Mouse (Mus musculus): ENCODE results near the gene Gsx1.

Gsx1 gene

GRCm38 (mm10) chr5:147188571-147188975 is at the start of gene Gsx1:
Gene Gsx1, plus strand, starts transcription at chr5:147188696.
- DNase-seq, result peak; percentile 8

GRCm38 (mm10) chr5:147147340-147147739 is 41.2 kb upstream of the Gsx1 start:
- DNase-seq, result peak; percentile 18

GRCm38 (mm10) chr5:147154806-147155371 is 33.6 kb upstream of the Gsx1 start:
- DNase-seq, result no peak

- DNase-seq, result no peak
These were observed 32.9 kb upstream of the Gsx1 start for GRCm38 (mm10) chr5:147155449-147156133.

- no peak for DNase-seq
These were observed 32.1 kb upstream of the Gsx1 start for GRCm38 (mm10) chr5:147156376-147156775.

GRCm38 (mm10) chr5:147157441-147157840 is 31.1 kb upstream of the Gsx1 start:
- DNase-seq, result no peak

- DNase-seq, result peak; percentile 10
These were observed 29.2 kb upstream of the Gsx1 start for GRCm38 (mm10) chr5:147159320-147159719.

GRCm38 (mm10) chr5:147159792-147160191 is 28.7 kb upstream of the Gsx1 start:
- DNase-seq, result no peak

- no peak for DNase-seq
These were observed 23.4 kb upstream of the Gsx1 start for GRCm38 (mm10) chr5:147165060-147165459.

- DNase-seq, result no peak
These were observed 18.4 kb upstream of the Gsx1 start for GRCm38 (mm10) chr5:147170088-147170487.

GRCm38 (mm10) chr5:147174046-147174445 is 14.4 kb upstream of the Gsx1 start:
- no peak for DNase-seq

- DNase-seq, result no peak
These were observed 3.2 kb upstream of the Gsx1 start for GRCm38 (mm10) chr5:147185174-147185915.

- no peak for DNase-seq
These were observed 2.5 kb upstream of the Gsx1 start for GRCm38 (mm10) chr5:147186001-147186431.

- DNase-seq, result no peak
These were observed 1.5 kb upstream of the Gsx1 start for GRCm38 (mm10) chr5:147186781-147187551.

- no peak for DNase-seq
These were observed 835 bp upstream of the Gsx1 start for GRCm38 (mm10) chr5:147187552-147188170.

GRCm38 (mm10) chr5:147189156-147189555 is 660 bp downstream of the Gsx1 start:
- DNase-seq, result no peak

- DNase-seq, result no peak
These were observed 1.5 kb downstream of the Gsx1 start for GRCm38 (mm10) chr5:147189836-147190602.

- DNase-seq, result no peak
These were observed 2.4 kb downstream of the Gsx1 start for GRCm38 (mm10) chr5:147190885-147191284.

- no peak for DNase-seq
These were observed 3.5 kb downstream of the Gsx1 start for GRCm38 (mm10) chr5:147191801-147192575.

GRCm38 (mm10) chr5:147192576-147192960 is 4.1 kb downstream of the Gsx1 start:
- no peak for DNase-seq

- no peak for DNase-seq
These were observed 16.4 kb downstream of the Gsx1 start for GRCm38 (mm10) chr5:147204905-147205304.

Measured in thymus, postnatal 25 days (tissue).